Mouse (Mus musculus) intestine, embryonic 15.5 days (tissue): ENCODE data around the gene Synpr. TPM values are rescaled to one million over a fixed set of nuclear protein-coding genes. Genes with fewer than 3 reads are reported as not detected.

Experiments
- ATAC-seq: fragments of 200-750 bp; cut with Nextera tagmentation; 2 replicates; pipeline ENCODE4 v1.8.0; 2017; ENCODE audit warnings: moderate TSS enrichment, moderate library complexity
- H3K27ac ChIP-seq: fragments of 300-500 bp; sonication (generic); 2 replicates; pipeline ENCODE4 v1.5.1; 2015; ENCODE audit warnings: mild to moderate bottlenecking, inconsistent platforms
- H3K27me3 ChIP-seq: fragments of 300-500 bp; sonication (generic); replicated peaks from 2 replicates; pipeline ENCODE4 v1.6.1; 2015; ENCODE audit warnings: inconsistent platforms
- H3K36me3 ChIP-seq: fragments of 300-500 bp; sonication (generic); 2 replicates; pipeline ENCODE4 v1.6.1; 2015; ENCODE audit warnings: inconsistent platforms
- H3K4me1 ChIP-seq: fragments of 300-500 bp; sonication (generic); replicated peaks from 2 replicates; pipeline ENCODE4 v1.6.1; 2015; ENCODE audit warnings: inconsistent platforms
- H3K4me2 ChIP-seq: fragments of 300-500 bp; sonication (generic); replicated peaks from 2 replicates; pipeline ENCODE4 v1.6.1; 2015; ENCODE audit warnings: mild to moderate bottlenecking, inconsistent platforms
- H3K4me3 ChIP-seq: fragments of 300-500 bp; sonication (generic); replicated peaks from 2 replicates; pipeline ENCODE4 v1.5.1; 2015; ENCODE audit warnings: inconsistent platforms
- H3K9ac ChIP-seq: fragments of 300-500 bp; sonication (generic); 2 replicates; pipeline ENCODE4 v1.6.1; 2015; ENCODE audit warnings: inconsistent platforms
- H3K9me3 ChIP-seq: fragments of 300-500 bp; sonication (generic); 2 replicates; pipeline ENCODE4 v1.6.1; 2016; ENCODE audit warnings: inconsistent platforms
- WGBS: fragments of 180-500 bp; shearing (Covaris S2); methylation state at CpG from one replicate; pipeline ENCODE4 v1.1.7; 2015; 5-methylcytosine and 5-hydroxymethylcytosine counted together
- polyA plus RNA-seq: library from polyadenylated mRNA; unstranded; fragments of >200 nt; fragmentation: Nextera tagmentation; extraction: Ambion mirVana; gene quantifications from 2 replicates; pipeline ENCODE4 v1.2.1, GENCODE M21; 2015

The Synpr gene
- polyA plus RNA-seq, 1 experiment from 2014 or later = 3.2 TPM

GRCm38 (mm10) chr14:13314323-13314722 lies 29.7 kb downstream of the Synpr start:
- 0 out of 2 replicates have a peak, but pooled peaks have one; percentile 53 for ATAC-seq
- Histone ChIP-seq H3K4me1 (no peaks in the 10 kb centered on the region), H3K9ac (no peak overlapping the region), H3K27me3 (no peaks in the 10 kb centered on the region), H3K4me3 (no peak overlapping the region), H3K36me3 (no peaks in the 10 kb centered on the region), H3K27ac (no peak overlapping the region), H3K4me2 (no peak overlapping the region), H3K9me3 (no peaks in the 10 kb centered on the region)
- WGBS = 53% methylated on average over 1 of the region's 1 CpGs

- Histone ChIP-seq H3K27me3 (no peaks in the 10 kb centered on the region), H3K27ac (no peak overlapping the region), H3K4me1 (no peaks in the 10 kb centered on the region), H3K4me2 (no peak overlapping the region), H3K9me3 (no peaks in the 10 kb centered on the region), H3K36me3 (no peaks in the 10 kb centered on the region), H3K9ac (no peak overlapping the region), H3K4me3 (no peak overlapping the region)
- 82% methylated on average over 2 of the region's 2 CpGs for WGBS
- no peak for ATAC-seq
Observed at GRCm38 (mm10) chr14:13328461-13328860, 43.9 kb downstream of the Synpr start.

DNA sequence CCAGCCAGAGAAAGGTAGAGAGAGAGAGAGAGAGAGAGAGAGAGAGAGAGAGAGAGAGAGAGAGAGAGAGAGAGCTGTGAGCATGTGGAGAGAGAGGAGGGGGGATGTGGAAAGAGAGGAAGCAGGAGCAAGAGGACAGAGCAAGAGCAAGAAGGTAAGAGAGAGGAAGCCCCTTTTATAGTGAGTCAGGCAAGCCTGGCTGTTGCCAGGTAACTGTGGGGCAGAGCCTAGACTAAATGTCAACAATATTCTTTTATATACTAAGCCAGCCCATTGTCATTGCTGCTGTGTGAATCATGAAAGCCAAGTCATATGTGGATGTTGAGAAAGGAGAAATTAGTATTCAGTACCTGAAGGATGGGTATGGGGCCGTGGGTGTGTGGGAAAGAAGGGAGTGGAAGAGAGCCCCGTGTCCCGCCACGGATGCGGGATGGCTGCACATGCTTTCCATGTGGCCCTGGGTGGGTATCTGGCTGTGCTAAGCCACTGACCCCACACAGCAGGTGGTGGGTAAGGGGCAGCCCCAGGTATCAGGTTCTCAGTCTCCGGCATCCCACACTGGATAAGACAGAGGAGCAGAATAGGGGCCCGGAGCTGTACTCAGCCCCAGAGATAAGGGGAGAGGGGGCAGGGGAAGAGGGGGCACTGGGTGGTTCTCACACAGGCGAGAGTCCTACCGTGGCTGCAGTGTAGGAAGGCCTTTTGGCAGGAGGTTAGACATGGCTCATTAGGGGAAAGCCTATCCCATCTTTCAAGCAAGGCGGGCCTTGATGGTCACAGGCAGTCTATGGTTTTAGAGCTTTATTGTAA lies 48.1 kb downstream of the Synpr start:
- H3K4me2 ChIP-seq = no peak overlapping the region
- ATAC-seq = no peak
- H3K9me3 ChIP-seq = no peaks in the 10 kb centered on the region
- no peaks in the 10 kb centered on the region for H3K27me3 ChIP-seq
- no peak overlapping the region for H3K4me3 ChIP-seq
- no peak overlapping the region for H3K9ac ChIP-seq
- WGBS = 73% methylated on average over 10 of the region's 10 CpGs
- no peak overlapping the region for H3K27ac ChIP-seq
- H3K36me3 ChIP-seq = no peaks in the 10 kb centered on the region
- H3K4me1 ChIP-seq = no peaks in the 10 kb centered on the region

DNA sequence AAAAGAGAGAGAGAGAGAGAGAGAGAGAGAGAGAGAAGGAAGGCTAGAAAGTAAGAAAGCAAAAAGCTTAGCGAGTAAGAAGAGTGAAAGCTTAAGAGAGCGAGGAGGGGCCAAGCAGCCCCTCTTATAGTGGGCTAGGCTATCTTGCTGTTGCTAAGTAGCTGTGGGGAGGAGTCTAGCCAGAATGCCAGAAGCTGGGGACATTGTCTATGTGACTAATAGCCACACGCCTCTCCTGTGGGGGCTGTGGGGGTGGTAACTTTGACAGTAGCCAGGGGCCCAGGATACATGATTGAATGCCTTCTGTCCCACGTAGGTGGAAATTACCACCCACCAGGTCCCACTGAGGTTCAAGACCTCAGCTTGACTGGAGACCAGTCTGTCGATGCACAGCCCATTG lies 48.8 kb downstream of the Synpr start:
- Histone ChIP-seq H3K4me1 (no peaks in the 10 kb centered on the region), H3K27ac (no peak overlapping the region), H3K27me3 (no peaks in the 10 kb centered on the region), H3K4me2 (no peak overlapping the region), H3K9me3 (no peaks in the 10 kb centered on the region), H3K4me3 (no peak overlapping the region), H3K36me3 (no peaks in the 10 kb centered on the region), H3K9ac (no peak overlapping the region)
- 47% methylated on average over 5 of the region's 5 CpGs for WGBS
- no peak for ATAC-seq

GRCm38 (mm10) chr14:13336162-13336561 lies 51.6 kb downstream of the Synpr start:
- WGBS = 63% methylated on average over 4 of the region's 4 CpGs
- no peaks in the 10 kb centered on the region for H3K9me3 ChIP-seq

DNA sequence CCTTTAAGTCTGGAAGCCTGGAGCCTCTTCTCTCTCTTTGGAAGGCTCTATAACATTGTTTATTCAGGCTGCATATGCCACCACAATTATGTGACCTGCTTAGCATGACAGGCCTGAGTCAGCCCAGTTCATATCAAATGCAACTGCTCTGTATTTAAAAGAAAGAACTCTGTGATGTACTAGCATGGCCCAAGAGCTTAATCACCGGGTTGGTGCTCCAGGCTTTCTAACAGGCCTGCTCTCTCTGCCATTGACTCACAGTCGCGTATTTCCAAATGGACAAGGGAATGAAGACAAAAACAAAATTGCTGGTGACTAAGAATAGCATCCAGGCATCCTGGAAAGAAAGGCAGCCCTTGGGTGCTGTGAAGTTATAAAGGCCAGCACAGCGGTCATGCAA lies 56.1 kb downstream of the Synpr start:
- no peak overlapping the region for H3K4me3 ChIP-seq
- H3K27ac ChIP-seq = no peak overlapping the region
- 77% methylated on average over 4 of the region's 4 CpGs for WGBS
- no peaks in the 10 kb centered on the region for H3K27me3 ChIP-seq
- no peak overlapping the region for H3K4me2 ChIP-seq
- H3K9ac ChIP-seq = no peak overlapping the region
- no peaks in the 10 kb centered on the region for H3K9me3 ChIP-seq
- ATAC-seq = no peak
- H3K36me3 ChIP-seq = no peaks in the 10 kb centered on the region
- H3K4me1 ChIP-seq = no peaks in the 10 kb centered on the region

More at GRCm38 (mm10) chr14:13336162-13336561, 51.6 kb downstream of the Synpr start:
- no peaks in the 10 kb centered on the region for H3K4me1 ChIP-seq
- H3K4me2 ChIP-seq = no peak overlapping the region
- no peak overlapping the region for H3K9ac ChIP-seq
- no peaks in the 10 kb centered on the region for H3K27me3 ChIP-seq
- H3K4me3 ChIP-seq = no peak overlapping the region
- no peak overlapping the region for H3K27ac ChIP-seq
- no peaks in the 10 kb centered on the region for H3K36me3 ChIP-seq
- no peak for ATAC-seq

- ATAC-seq = no peak
- Histone ChIP-seq H3K9ac (no peak overlapping the region), H3K9me3 (no peaks in the 10 kb centered on the region), H3K4me2 (no peak overlapping the region), H3K36me3 (no peaks in the 10 kb centered on the region), H3K27me3 (no peaks in the 10 kb centered on the region), H3K4me3 (no peak overlapping the region), H3K4me1 (no peaks in the 10 kb centered on the region), H3K27ac (no peak overlapping the region)
- WGBS = 76% methylated on average over 2 of the region's 2 CpGs
Observed at GRCm38 (mm10) chr14:13344240-13344639, 59.7 kb downstream of the Synpr start.

GRCm38 (mm10) chr14:13349170-13349865 lies 64.7 kb downstream of the Synpr start:
- H3K9ac ChIP-seq = no peak overlapping the region
- no peak overlapping the region for H3K27ac ChIP-seq
- H3K36me3 ChIP-seq = no peaks in the 10 kb centered on the region
- H3K9me3 ChIP-seq = no peaks in the 10 kb centered on the region
- H3K4me3 ChIP-seq = no peak overlapping the region
- H3K4me2 ChIP-seq = no peak overlapping the region
- H3K4me1 ChIP-seq = no peaks in the 10 kb centered on the region
- 51% methylated on average over 4 of the region's 4 CpGs for WGBS
- no peak for ATAC-seq
- H3K27me3 ChIP-seq = no peaks in the 10 kb centered on the region

GRCm38 (mm10) chr14:13354154-13354553 lies 69.6 kb downstream of the Synpr start:
- H3K4me2 ChIP-seq = no peak overlapping the region
- no peaks in the 10 kb centered on the region for H3K27me3 ChIP-seq
- no peak for ATAC-seq
- no peak overlapping the region for H3K4me3 ChIP-seq
- H3K9ac ChIP-seq = no peak overlapping the region
- no peaks in the 10 kb centered on the region for H3K36me3 ChIP-seq
- H3K9me3 ChIP-seq = no peaks in the 10 kb centered on the region
- 38% methylated on average over 5 of the region's 5 CpGs for WGBS
- H3K4me1 ChIP-seq = no peaks in the 10 kb centered on the region
- no peak overlapping the region for H3K27ac ChIP-seq

DNA sequence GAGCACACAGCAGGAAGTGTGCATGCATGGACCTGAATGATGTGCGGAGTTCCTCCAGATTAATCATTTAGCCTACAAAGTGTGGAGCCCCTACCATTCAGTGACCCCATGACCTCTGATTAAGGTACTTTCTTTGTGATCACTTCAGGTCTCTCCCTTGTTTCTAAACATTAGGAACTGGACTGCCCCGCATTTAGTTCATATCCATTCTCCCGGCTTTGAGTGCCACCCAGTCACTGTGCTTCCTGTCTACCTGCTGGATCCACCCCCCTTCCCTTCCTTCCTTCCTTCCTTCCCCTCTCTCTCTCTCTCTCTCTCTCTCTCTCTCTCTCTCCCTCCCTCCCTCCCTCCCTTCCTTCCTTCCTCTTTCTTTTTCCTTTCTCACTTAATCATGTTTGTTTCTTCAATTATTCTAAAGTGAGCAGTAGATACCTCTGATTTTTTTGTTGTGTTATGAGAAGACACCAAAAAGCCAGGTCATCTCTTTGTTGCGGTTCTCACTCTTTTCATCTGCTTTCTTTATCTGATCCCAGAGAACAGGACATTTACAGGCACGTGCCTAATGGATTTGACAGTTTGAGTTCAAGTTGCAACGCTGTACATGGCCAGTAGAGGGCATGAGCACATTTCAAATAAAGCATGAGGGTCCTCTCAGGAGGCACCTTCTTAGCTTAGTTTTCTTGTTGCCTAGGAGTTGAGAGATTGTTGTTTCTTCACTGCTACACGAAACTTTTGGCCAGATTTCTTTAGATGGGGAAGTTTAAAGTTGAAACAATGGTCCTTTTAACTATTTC lies 71.2 kb downstream of the Synpr start:
- H3K27me3 ChIP-seq = no peaks in the 10 kb centered on the region
- no peaks in the 10 kb centered on the region for H3K36me3 ChIP-seq
- no peak overlapping the region for H3K4me2 ChIP-seq
- H3K4me1 ChIP-seq = no peaks in the 10 kb centered on the region
- H3K9me3 ChIP-seq = no peaks in the 10 kb centered on the region
- H3K27ac ChIP-seq = no peak overlapping the region
- 11% methylated on average over 7 of the region's 7 CpGs for WGBS
- no peak overlapping the region for H3K4me3 ChIP-seq
- peak; percentile 64; the same call in 1 of the 2 replicates for ATAC-seq
- H3K9ac ChIP-seq = no peak overlapping the region

- no peak overlapping the region for H3K9ac ChIP-seq
- H3K27ac ChIP-seq = no peak overlapping the region
- 66% methylated on average over 5 of the region's 5 CpGs for WGBS
- ATAC-seq = no peak
- no peaks in the 10 kb centered on the region for H3K36me3 ChIP-seq
- no peaks in the 10 kb centered on the region for H3K9me3 ChIP-seq
- H3K4me3 ChIP-seq = no peak overlapping the region
- H3K4me2 ChIP-seq = no peak overlapping the region
- no peaks in the 10 kb centered on the region for H3K4me1 ChIP-seq
- H3K27me3 ChIP-seq = no peaks in the 10 kb centered on the region
Observed at GRCm38 (mm10) chr14:13357101-13357667, 72.6 kb downstream of the Synpr start.

- Histone ChIP-seq H3K4me3 (no peak overlapping the region), H3K9me3 (no peaks in the 10 kb centered on the region), H3K9ac (no peak overlapping the region), H3K4me1 (no peaks in the 10 kb centered on the region), H3K27ac (no peak overlapping the region), H3K27me3 (no peaks in the 10 kb centered on the region), H3K36me3 (no peaks in the 10 kb centered on the region), H3K4me2 (no peak overlapping the region)
- 72% methylated on average over 2 of the region's 2 CpGs for WGBS
- no peak for ATAC-seq
Observed at GRCm38 (mm10) chr14:13358037-13358436, 73.5 kb downstream of the Synpr start.
